Mouse (Mus musculus) mouse embryonic stem cell (cell line): ENCODE results near the gene Dcaf6.
"Not testable (repeated sequence)": the region's sequence is repeated elsewhere in the genome, so short reads cannot be mapped to it uniquely, and the experiment has no call there.

Source experiments
- in situ Hi-C, 2 experiments: fragments of 300-500 bp; cut with MboI; formaldehyde crosslinking; loops; 1 replicate in 1 of 2; 3 replicates in 1 of 2; pipeline ENCODE4 v1.14.3; 2019 to 2020; ENCODE audit warnings: low sequenced_read_pairs in 2 of 2, low pct_unique_long_range_greater_than_20kb in 1 of 2, mixed read lengths in 1 of 2; ENCODE audit not compliant: unreplicated experiment in 1 of 2

The Dcaf6 gene

GRCm38 (mm10) chr1:165330859-165331258 lies 129.4 kb downstream of the Dcaf6 start:
- in situ Hi-C loops = no loop called here

- in situ Hi-C loops = not testable (repeated sequence)
Observed at GRCm38 (mm10) chr1:165328384-165329289, 131.6 kb downstream of the Dcaf6 start.

- in situ Hi-C loops = no loop called here
Observed at GRCm38 (mm10) chr1:165327831-165328230, 132.4 kb downstream of the Dcaf6 start.

GRCm38 (mm10) chr1:165327370-165327769 lies 132.9 kb downstream of the Dcaf6 start:
- in situ Hi-C loops = no loop called here

- in situ Hi-C loops = no loop called here
Observed at GRCm38 (mm10) chr1:165322934-165323333, 137.3 kb downstream of the Dcaf6 start.

- in situ Hi-C loops = no loop called here
Observed at GRCm38 (mm10) chr1:165321891-165322290, 138.4 kb downstream of the Dcaf6 start.

GRCm38 (mm10) chr1:165321393-165321861 lies 138.8 kb downstream of the Dcaf6 start:
- in situ Hi-C loops = no loop called here

GRCm38 (mm10) chr1:165320141-165320934 lies 139.9 kb downstream of the Dcaf6 start:
- in situ Hi-C loops = no loop called here

- in situ Hi-C loops = no loop called here
Observed at GRCm38 (mm10) chr1:165316361-165316760, 143.9 kb downstream of the Dcaf6 start.

- in situ Hi-C loops = no loop called here
Observed at GRCm38 (mm10) chr1:165308180-165308579, 152.1 kb downstream of the Dcaf6 start.

GRCm38 (mm10) chr1:165304341-165304740 lies 155.9 kb downstream of the Dcaf6 start:
- in situ Hi-C loops = no loop called here

- in situ Hi-C loops = no loop called here
Observed at GRCm38 (mm10) chr1:165303209-165303608, 157.1 kb downstream of the Dcaf6 start.

GRCm38 (mm10) chr1:165302455-165303208 lies 157.6 kb downstream of the Dcaf6 start:
- in situ Hi-C loops = no loop called here

GRCm38 (mm10) chr1:165301567-165301966 lies 158.7 kb downstream of the Dcaf6 start:
- in situ Hi-C loops = no loop called here

GRCm38 (mm10) chr1:165301108-165301507 lies 159.2 kb downstream of the Dcaf6 start:
- in situ Hi-C loops = no loop called here

- in situ Hi-C loops = no loop called here
Observed at GRCm38 (mm10) chr1:165295489-165295888, 164.8 kb downstream of the Dcaf6 start, which contains the start of gene Gpr161. Gene Gpr161 (plus strand): TSS chr1:165295789.

GRCm38 (mm10) chr1:165291606-165292005 lies 168.7 kb downstream of the Dcaf6 start:
- in situ Hi-C loops = no loop called here

- in situ Hi-C loops = no loop called here
Observed at GRCm38 (mm10) chr1:165289831-165290230, 170.4 kb downstream of the Dcaf6 start.

- in situ Hi-C loops = no loop called here
Observed at GRCm38 (mm10) chr1:165288165-165288564, 172.1 kb downstream of the Dcaf6 start.
